Mouse (Mus musculus): Measurements from ENCODE around the gene Rtp3. TPM values are rescaled to one million over a fixed set of nuclear protein-coding genes. Genes with fewer than 3 reads are reported as not detected.

Rtp3 gene
- not detected in 2 replicates for polyA plus RNA-seq (2016; fragmentation: Nextera tagmentation; extraction: Ambion mirVana)

- WGBS = 70% methylated on average over 6 of the region's 6 CpGs
- no peak for ATAC-seq (ENCODE audit: low FRiP score)
Observed at GRCm38 (mm10) chr9:110990204-110990603, at the start of gene Rtp3. Gene Rtp3 (minus strand): TSS chr9:110990583.

GRCm38 (mm10) chr9:111039966-111040365 is 49.6 kb upstream of the Rtp3 start:
- no peak overlapping the region for H3K4me2 ChIP-seq (replicated peaks)
- 82% methylated on average over 4 of the region's 4 CpGs for WGBS
- no peak overlapping the region for H3K9ac ChIP-seq
- no peak for ATAC-seq (ENCODE audit: low FRiP score)
- no peaks in the 10 kb centered on the region for H3K27me3 ChIP-seq
- no peaks in the 10 kb centered on the region for H3K36me3 ChIP-seq
- no peaks in the 10 kb centered on the region for H3K4me1 ChIP-seq
- H3K27ac ChIP-seq = no peak overlapping the region
- H3K9me3 ChIP-seq (replicated peaks) = no peaks in the 10 kb centered on the region
- no peak overlapping the region for H3K4me3 ChIP-seq

More at GRCm38 (mm10) chr9:110990204-110990603, at the start of gene Rtp3:
- no peaks in the 10 kb centered on the region for H3K36me3 ChIP-seq
- H3K9ac ChIP-seq = no peak within 1 kb of the TSS
- no peaks in the 10 kb centered on the region for H3K4me1 ChIP-seq
- no peaks in the 10 kb centered on the region for H3K9me3 ChIP-seq (replicated peaks)
- no peak within 1 kb of the TSS for H3K4me2 ChIP-seq (replicated peaks)
- no peak within 1 kb of the TSS for H3K27ac ChIP-seq
- no peak within 1 kb of the TSS for H3K4me3 ChIP-seq
- no peaks in the 10 kb centered on the region; the same call in 1 of the 2 replicates for H3K27me3 ChIP-seq

GRCm38 (mm10) chr9:111033717-111034116 is 43.3 kb upstream of the Rtp3 start:
- no peaks in the 10 kb centered on the region for H3K9me3 ChIP-seq (replicated peaks)
- H3K27ac ChIP-seq = no peak overlapping the region
- no peak overlapping the region for H3K4me2 ChIP-seq (replicated peaks)
- H3K27me3 ChIP-seq = no peaks in the 10 kb centered on the region
- 85% methylated on average over 4 of the region's 4 CpGs for WGBS
- H3K4me1 ChIP-seq = no peaks in the 10 kb centered on the region
- H3K4me3 ChIP-seq = no peak overlapping the region
- ATAC-seq (ENCODE audit: low FRiP score) = no peak
- H3K9ac ChIP-seq = no peak overlapping the region
- no peaks in the 10 kb centered on the region for H3K36me3 ChIP-seq

- Histone ChIP-seq H3K4me1 (no peaks in the 10 kb centered on the region), H3K9ac (no peak overlapping the region), H3K36me3 (no peaks in the 10 kb centered on the region), H3K27me3 (no peaks in the 10 kb centered on the region), H3K4me3 (no peak overlapping the region), H3K27ac (no peak overlapping the region), H3K4me2 (replicated peaks) (no peak overlapping the region), H3K9me3 (replicated peaks) (no peaks in the 10 kb centered on the region)
- no peak for ATAC-seq (ENCODE audit: low FRiP score)
- WGBS = 87% methylated on average over 10 of the region's 10 CpGs
Observed at GRCm38 (mm10) chr9:111026791-111027190, 36.4 kb upstream of the Rtp3 start.

- no peak within 1 kb of the TSS for H3K4me3 ChIP-seq
- 81% methylated on average over 5 of the region's 5 CpGs for WGBS
Observed at GRCm38 (mm10) chr9:111019022-111019421, 28.6 kb upstream of the Rtp3 start, which contains the start of gene Ltf. Gene Ltf (plus strand): TSS chr9:111019271.

GRCm38 (mm10) chr9:111015658-111016057 is 25.3 kb upstream of the Rtp3 start:
- H3K9me3 ChIP-seq (replicated peaks) = no peaks in the 10 kb centered on the region
- H3K4me2 ChIP-seq (replicated peaks) = no peak overlapping the region
- no peaks in the 10 kb centered on the region for H3K4me1 ChIP-seq
- H3K4me3 ChIP-seq = no peak overlapping the region
- ATAC-seq (ENCODE audit: low FRiP score) = no peak
- H3K36me3 ChIP-seq = no peaks in the 10 kb centered on the region
- no peaks in the 10 kb centered on the region for H3K27me3 ChIP-seq
- 81% methylated on average over 4 of the region's 4 CpGs for WGBS
- H3K27ac ChIP-seq = no peak overlapping the region
- H3K9ac ChIP-seq = no peak overlapping the region

More at GRCm38 (mm10) chr9:111019022-111019421, 28.6 kb upstream of the Rtp3 start, which contains the start of gene Ltf:
- H3K36me3 ChIP-seq = no peaks in the 10 kb centered on the region
- no peaks in the 10 kb centered on the region for H3K27me3 ChIP-seq
- H3K9me3 ChIP-seq (replicated peaks) = no peaks in the 10 kb centered on the region
- no peak within 1 kb of the TSS for H3K9ac ChIP-seq
- no peaks in the 10 kb centered on the region for H3K4me1 ChIP-seq
- H3K4me2 ChIP-seq (replicated peaks) = no peak within 1 kb of the TSS
- H3K27ac ChIP-seq = no peak within 1 kb of the TSS
- no peak for ATAC-seq (ENCODE audit: low FRiP score)

- ATAC-seq (ENCODE audit: low FRiP score) = no peak
- Histone ChIP-seq H3K9me3 (replicated peaks) (no peaks in the 10 kb centered on the region), H3K4me2 (replicated peaks) (no peak overlapping the region), H3K27me3 (no peaks in the 10 kb centered on the region), H3K4me1 (no peaks in the 10 kb centered on the region), H3K36me3 (no peaks in the 10 kb centered on the region), H3K9ac (no peak overlapping the region), H3K4me3 (no peak overlapping the region), H3K27ac (no peak overlapping the region)
- 84% methylated on average over 3 of the region's 3 CpGs for WGBS
Observed at GRCm38 (mm10) chr9:111012041-111012440, 21.7 kb upstream of the Rtp3 start.

GRCm38 (mm10) chr9:111011550-111011949 is 21.2 kb upstream of the Rtp3 start:
- no peak for ATAC-seq (ENCODE audit: low FRiP score)
- no peak overlapping the region for H3K4me2 ChIP-seq (replicated peaks)
- H3K27me3 ChIP-seq = no peaks in the 10 kb centered on the region
- H3K4me3 ChIP-seq = no peak overlapping the region
- H3K9me3 ChIP-seq (replicated peaks) = no peaks in the 10 kb centered on the region
- no peaks in the 10 kb centered on the region for H3K4me1 ChIP-seq
- no peaks in the 10 kb centered on the region for H3K36me3 ChIP-seq
- H3K27ac ChIP-seq = no peak overlapping the region
- H3K9ac ChIP-seq = no peak overlapping the region
- 82% methylated on average over 9 of the region's 9 CpGs for WGBS

GRCm38 (mm10) chr9:111009763-111010162 is 19.4 kb upstream of the Rtp3 start:
- 72% methylated on average over 3 of the region's 3 CpGs for WGBS

GRCm38 (mm10) chr9:111006544-111006943 is 16.2 kb upstream of the Rtp3 start:
- Histone ChIP-seq H3K36me3 (no peaks in the 10 kb centered on the region), H3K9ac (no peak overlapping the region), H3K27ac (no peak overlapping the region), H3K4me1 (no peaks in the 10 kb centered on the region), H3K4me3 (no peak overlapping the region), H3K4me2 (replicated peaks) (no peak overlapping the region), H3K27me3 (no peaks in the 10 kb centered on the region), H3K9me3 (replicated peaks) (no peaks in the 10 kb centered on the region)
- WGBS = 89% methylated on average over 2 of the region's 2 CpGs
- ATAC-seq (ENCODE audit: low FRiP score) = no peak

More at GRCm38 (mm10) chr9:111009763-111010162, 19.4 kb upstream of the Rtp3 start:
- no peaks in the 10 kb centered on the region for H3K9me3 ChIP-seq (replicated peaks)
- no peak overlapping the region for H3K9ac ChIP-seq
- H3K27me3 ChIP-seq = no peaks in the 10 kb centered on the region
- H3K36me3 ChIP-seq = no peaks in the 10 kb centered on the region
- no peak overlapping the region for H3K27ac ChIP-seq
- ATAC-seq (ENCODE audit: low FRiP score) = no peak
- no peaks in the 10 kb centered on the region for H3K4me1 ChIP-seq
- H3K4me3 ChIP-seq = no peak overlapping the region
- H3K4me2 ChIP-seq (replicated peaks) = no peak overlapping the region

GRCm38 (mm10) chr9:111003279-111003678 is 12.9 kb upstream of the Rtp3 start:
- no peak for ATAC-seq (ENCODE audit: low FRiP score)
- Histone ChIP-seq H3K4me1 (no peaks in the 10 kb centered on the region), H3K4me2 (replicated peaks) (no peak overlapping the region), H3K9me3 (replicated peaks) (no peaks in the 10 kb centered on the region), H3K36me3 (no peaks in the 10 kb centered on the region), H3K4me3 (no peak overlapping the region), H3K9ac (no peak overlapping the region), H3K27ac (no peak overlapping the region), H3K27me3 (no peaks in the 10 kb centered on the region)
- WGBS = 96% methylated on average over 9 of the region's 9 CpGs

- H3K4me1 ChIP-seq = no peaks in the 10 kb centered on the region
- H3K36me3 ChIP-seq = no peaks in the 10 kb centered on the region
- no peak overlapping the region for H3K27ac ChIP-seq
- H3K9ac ChIP-seq = no peak overlapping the region
- ATAC-seq (ENCODE audit: low FRiP score) = no peak
- no peak overlapping the region for H3K4me2 ChIP-seq (replicated peaks)
- WGBS = 76% methylated on average over 12 of the region's 12 CpGs
- H3K4me3 ChIP-seq = no peak overlapping the region
- H3K27me3 ChIP-seq = no peaks in the 10 kb centered on the region
- no peaks in the 10 kb centered on the region for H3K9me3 ChIP-seq (replicated peaks)
Observed at GRCm38 (mm10) chr9:111001621-111002020, 11.2 kb upstream of the Rtp3 start.

- Histone ChIP-seq H3K4me1 (no peaks in the 10 kb centered on the region), H3K27ac (no peak overlapping the region), H3K4me3 (no peak overlapping the region), H3K4me2 (replicated peaks) (no peak overlapping the region), H3K9ac (no peak overlapping the region), H3K27me3 (no peaks in the 10 kb centered on the region), H3K36me3 (no peaks in the 10 kb centered on the region), H3K9me3 (replicated peaks) (no peaks in the 10 kb centered on the region)
- no peak for ATAC-seq (ENCODE audit: low FRiP score)
- 75% methylated on average over 10 of the region's 10 CpGs for WGBS
Observed at GRCm38 (mm10) chr9:110999856-111000255, 9.5 kb upstream of the Rtp3 start.
